Mouse (Mus musculus) ES-E14 (cell line): ENCODE measurements around the gene Tubb5. TPM values are rescaled to one million over a fixed set of nuclear protein-coding genes. Genes with fewer than 3 reads are reported as not detected.
A peak's percentile ranks its signal among the peaks of the same experiment; 100 is the strongest.

Experiments
- DNase-seq: peaks from one replicate; pipeline ENCODE4 v3.0.0-alpha.2; 2013; ENCODE audit warnings: low read depth, low spot score
- H3K27ac ChIP-seq: 2 replicates; pipeline ENCODE4 v1.5.1; 2012; ENCODE audit warnings: low read depth, mild to moderate bottlenecking, low read length, moderate library complexity, mixed read lengths; ENCODE audit not compliant: poor library complexity, insufficient read depth, severe bottlenecking
- H3K36me3 ChIP-seq: 2 replicates; pipeline ENCODE4 v1.6.1; 2012; ENCODE audit warnings: mild to moderate bottlenecking, low read length, moderate library complexity, mixed read lengths; ENCODE audit not compliant: control insufficient read depth, poor library complexity, insufficient read depth, severe bottlenecking
- H3K4me1 ChIP-seq, 2 experiments: fragments of 150-350 bp in 1 of 2; sonication (generic) in 1 of 2; 2 replicates each; pipeline ENCODE4 v1.6.1; 2012; ENCODE audit warnings: low read length in 2 of 2, mild to moderate bottlenecking in 1 of 2, mixed read lengths in 1 of 2; ENCODE audit not compliant: control insufficient read depth in 2 of 2, insufficient read depth in 2 of 2, poor library complexity in 1 of 2
- H3K4me3 ChIP-seq, 2 experiments: fragments of 150-350 bp in 1 of 2; sonication (generic) in 1 of 2; 2 replicates each; pipeline ENCODE4 v1.5.1; 2012; ENCODE audit warnings: low read length in 2 of 2, low read depth in 1 of 2, mild to moderate bottlenecking in 1 of 2, mixed read lengths in 1 of 2; ENCODE audit not compliant: insufficient read depth in 1 of 2, poor library complexity in 1 of 2, severe bottlenecking in 1 of 2
- H3K9ac ChIP-seq: 2 replicates; pipeline ENCODE4 v1.6.1; 2012; ENCODE audit warnings: low read depth, mild to moderate bottlenecking, low read length, mixed read lengths; ENCODE audit not compliant: poor library complexity, insufficient read depth, severe bottlenecking
- H3K9me3 ChIP-seq: fragments of 150-350 bp; sonication (generic); 2 replicates; pipeline ENCODE4 v1.6.1; 2012; ENCODE audit warnings: low read depth, mild to moderate bottlenecking, low read length; ENCODE audit not compliant: control insufficient read depth, insufficient read depth
- CHD2 ChIP-seq: IDR thresholded peaks from 2 replicates; pipeline ENCODE4 v1.6.1; 2014; ENCODE audit warnings: mild to moderate bottlenecking, low read depth, low read length, inconsistent platforms
- HCFC1 ChIP-seq: IDR thresholded peaks from 2 replicates; pipeline ENCODE4 v1.6.1; 2012; ENCODE audit warnings: low read length, inconsistent platforms, borderline replicate concordance; ENCODE audit not compliant: insufficient read depth
- MAFK ChIP-seq: IDR thresholded peaks from 2 replicates; pipeline ENCODE4 v1.6.1; 2014; ENCODE audit warnings: mild to moderate bottlenecking, low read depth, low read length, inconsistent platforms; ENCODE audit not compliant: insufficient read depth
- ZC3H11A ChIP-seq: IDR thresholded peaks from 2 replicates; pipeline ENCODE4 v1.6.1; 2012; ENCODE audit warnings: low read depth, mild to moderate bottlenecking, inconsistent platforms, low read length, borderline replicate concordance
- ZNF384 ChIP-seq: IDR thresholded peaks from 2 replicates; pipeline ENCODE4 v1.6.1; 2012; ENCODE audit warnings: low read depth, low read length, inconsistent platforms
- in situ Hi-C, 2 experiments: fragments of 600-800 bp; cut with MboI; formaldehyde crosslinking; loops; one replicate each; pipeline ENCODE4 v1.15.1; 2025; ENCODE audit warnings: low sequenced_read_pairs in 2 of 2, inconsistent platforms in 1 of 2; ENCODE audit not compliant: unreplicated experiment in 2 of 2
- total RNA-seq: library from RNA; depleted of rRNA; stranded (reverse); fragments of 300-350 nt; gene quantifications from 2 replicates; pipeline ENCODE4 v1.2.3, GENCODE M21; 2012

The Tubb5 gene
- total RNA-seq, 1 experiment = 1,157 TPM

DNA sequence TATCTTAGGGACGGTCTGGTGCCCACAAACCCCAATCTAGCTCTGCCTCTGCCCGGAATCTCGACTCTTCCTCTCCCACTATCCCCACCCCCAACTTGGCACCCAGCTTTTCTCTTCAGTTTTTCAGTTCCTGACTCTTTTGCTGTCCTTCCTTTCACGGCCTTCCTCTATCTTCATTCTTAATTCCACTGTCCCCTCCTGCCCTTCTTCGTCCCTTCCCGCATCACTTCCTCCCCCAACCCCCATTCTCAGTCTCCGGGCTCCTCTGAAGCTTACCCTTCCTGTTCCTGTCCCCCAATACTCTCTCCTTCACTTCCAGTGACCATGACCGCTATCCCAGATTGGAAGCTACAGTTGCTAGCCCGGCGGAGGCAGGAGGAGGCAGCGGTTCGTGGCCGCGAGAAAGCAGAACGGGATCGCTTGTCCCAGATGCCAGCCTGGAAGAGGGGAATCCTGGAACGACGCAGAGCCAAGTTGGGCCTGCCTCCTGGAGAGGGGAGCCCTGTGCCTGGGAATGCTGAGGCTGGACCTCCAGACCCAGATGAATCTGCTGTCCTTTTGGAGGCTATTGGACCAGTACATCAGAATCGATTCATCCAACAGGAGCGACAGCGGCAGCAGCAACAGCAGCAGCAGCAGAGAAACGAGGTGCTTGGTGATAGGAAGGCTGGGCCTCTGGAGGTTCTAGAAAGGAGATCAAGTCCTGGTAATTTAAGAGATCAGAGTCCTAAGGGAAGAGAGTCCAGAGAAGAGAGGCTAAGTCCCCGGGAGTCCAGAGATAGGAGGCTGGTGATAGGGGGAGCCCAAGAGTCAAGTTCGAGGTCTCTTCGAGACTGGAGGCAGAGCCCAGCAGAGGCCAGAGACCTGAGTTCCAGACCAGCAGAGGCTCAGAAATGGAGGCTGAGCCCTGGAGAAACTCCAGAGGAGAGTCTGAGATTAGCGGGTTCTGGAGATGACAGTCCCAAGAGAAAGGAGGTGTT lies 29.1 kb upstream of the Tubb5 start:
- peaks cover 6 to 15% of the 10 kb centered on the region in 2 experiments; a peak in 2 of 4 replicates for H3K4me1 ChIP-seq
- H3K4me3 ChIP-seq = peak overlapping the region; percentile 78 to 91
- peak overlapping the region; percentile 81 for H3K9ac ChIP-seq
- in situ Hi-C loops = no loop called here
- H3K27ac ChIP-seq = no peak overlapping the region
- no peak for TF ChIP-seq HCFC1
- TF ChIP-seq CHD2 = no peak
- no peak for TF ChIP-seq ZNF384
- TF ChIP-seq MAFK = no peak
- TF ChIP-seq ZC3H11A = no peak
- H3K36me3 ChIP-seq = peaks cover 7% of the 10 kb centered on the region; the same call in 1 of the 2 replicates
- no peaks in the 10 kb centered on the region for H3K9me3 ChIP-seq
- DNase-seq = no peak

- TF ChIP-seq CHD2 = no peak
- TF ChIP-seq MAFK = no peak
- no peak for TF ChIP-seq HCFC1
- TF ChIP-seq ZC3H11A = no peak
- TF ChIP-seq ZNF384 = no peak
- peaks cover 7% of the 10 kb centered on the region; the same call in 1 of the 2 replicates for H3K36me3 ChIP-seq
Measured at GRCm38 (mm10) chr17:35866281-35866831, 28.2 kb upstream of the Tubb5 start.

GRCm38 (mm10) chr17:35865481-35866280 lies 27.6 kb upstream of the Tubb5 start, which contains the start of gene Ppp1r18:
Ppp1r18 (plus strand) TSS chr17:35865593.
- peaks cover 4 to 15% of the 10 kb centered on the region in 2 experiments; a peak in 2 of 4 replicates for H3K4me1 ChIP-seq
- peak within 1 kb of the TSS; percentile 78 to 91 for H3K4me3 ChIP-seq
- DNase-seq = no peak
- peak within 1 kb of the TSS; percentile 78 for H3K27ac ChIP-seq
- H3K36me3 ChIP-seq = peaks cover 4% of the 10 kb centered on the region; the same call in 1 of the 2 replicates
- in situ Hi-C loops = no loop called here
- H3K9ac ChIP-seq = peak within 1 kb of the TSS; percentile 81
- TF ChIP-seq ZNF384 = no peak
- no peak for TF ChIP-seq MAFK
- TF ChIP-seq CHD2 = no peak
- TF ChIP-seq ZC3H11A = no peak
- TF ChIP-seq HCFC1 = no peak
- no peaks in the 10 kb centered on the region for H3K9me3 ChIP-seq

More at GRCm38 (mm10) chr17:35866281-35866831, 28.2 kb upstream of the Tubb5 start:
- Histone ChIP-seq H3K9me3 (no peaks in the 10 kb centered on the region), H3K4me1 (peaks cover 6 to 15% of the 10 kb centered on the region in 2 experiments; a peak in 2 of 4 replicates), H3K4me3 (peak overlapping the region; percentile 78 to 91), H3K9ac (peak overlapping the region; percentile 81), H3K27ac (peak overlapping the region; percentile 78)
- in situ Hi-C loops = no loop called here
- DNase-seq = no peak

- no peak for TF ChIP-seq ZNF384
- no peak for TF ChIP-seq MAFK
- TF ChIP-seq CHD2 = no peak
- no peak for TF ChIP-seq ZC3H11A
- TF ChIP-seq HCFC1 = no peak
- H3K4me3 ChIP-seq = peak overlapping the region; percentile 78 to 91
- H3K27ac ChIP-seq = peak overlapping the region; percentile 78; the same call in 1 of the 2 replicates
- peaks cover 4% of the 10 kb centered on the region; the same call in 1 of the 2 replicates for H3K36me3 ChIP-seq
- H3K4me1 ChIP-seq = peaks cover 3 to 15% of the 10 kb centered on the region in 2 experiments; a peak in 3 of 4 replicates
- in situ Hi-C loops = no loop called here
- no peak for DNase-seq
- no peaks in the 10 kb centered on the region for H3K9me3 ChIP-seq
- H3K9ac ChIP-seq = peak overlapping the region; percentile 81; the same call in 1 of the 2 replicates
Measured at GRCm38 (mm10) chr17:35864832-35865353, 26.8 kb upstream of the Tubb5 start.
